Mouse (Mus musculus): ENCODE results near the gene Ankrd53.
A peak's percentile ranks its signal among the peaks of the same experiment; 100 is the strongest.

The Ankrd53 gene

GRCm38 (mm10) chr6:83762344-83762743 lies at the start of gene Ankrd53:
Ankrd53 (plus strand) TSS chr6:83762644.
- DNase-seq (ENCODE audit: low read depth, low spot score), result no peak

DNA sequence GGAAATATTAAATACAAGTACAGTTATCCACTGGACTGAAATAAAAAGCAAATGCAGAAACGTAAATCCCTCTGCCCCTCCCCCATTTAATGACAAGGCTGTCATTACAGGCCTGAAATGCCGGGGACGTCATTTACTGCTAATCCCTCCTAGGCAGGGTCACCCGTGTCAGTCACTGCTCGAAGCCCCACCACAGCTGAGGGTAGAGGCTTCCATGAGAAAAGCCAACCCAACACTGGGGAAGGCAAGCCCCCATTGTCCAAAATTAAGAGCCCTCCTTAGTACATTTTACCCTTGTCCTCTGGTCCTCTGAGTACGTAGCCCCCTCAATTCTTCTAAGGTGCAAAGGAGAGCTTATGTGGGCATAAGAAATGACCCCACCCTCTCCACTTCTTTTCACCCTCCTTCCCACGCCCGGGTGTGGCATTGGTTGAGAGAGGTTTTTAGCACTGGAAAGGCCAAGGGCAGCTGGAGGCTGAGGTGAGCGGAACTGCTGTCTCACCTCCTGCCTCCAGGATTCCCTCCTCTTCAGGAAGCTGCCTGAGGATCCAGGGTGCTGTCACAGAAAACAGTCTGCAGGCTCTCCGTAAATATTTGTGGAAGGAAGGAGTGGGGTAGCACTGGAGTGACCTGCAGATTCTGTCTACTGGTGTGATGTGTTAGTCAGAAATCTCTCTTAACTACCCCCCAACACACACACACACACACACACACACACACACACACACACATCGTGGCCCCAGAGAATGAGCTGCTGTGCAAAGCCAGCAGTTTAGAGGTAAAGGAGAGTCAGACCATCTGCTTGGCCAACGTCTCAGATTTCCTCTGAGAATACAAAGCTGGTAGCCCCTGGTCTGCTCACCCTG lies 48.9 kb upstream of the Ankrd53 start:
- DNase-seq (ENCODE audit: low read depth, low spot score), result no peak

GRCm38 (mm10) chr6:83714221-83715123 lies 48.0 kb upstream of the Ankrd53 start:
- no peak for DNase-seq (ENCODE audit: low read depth, low spot score)

DNA sequence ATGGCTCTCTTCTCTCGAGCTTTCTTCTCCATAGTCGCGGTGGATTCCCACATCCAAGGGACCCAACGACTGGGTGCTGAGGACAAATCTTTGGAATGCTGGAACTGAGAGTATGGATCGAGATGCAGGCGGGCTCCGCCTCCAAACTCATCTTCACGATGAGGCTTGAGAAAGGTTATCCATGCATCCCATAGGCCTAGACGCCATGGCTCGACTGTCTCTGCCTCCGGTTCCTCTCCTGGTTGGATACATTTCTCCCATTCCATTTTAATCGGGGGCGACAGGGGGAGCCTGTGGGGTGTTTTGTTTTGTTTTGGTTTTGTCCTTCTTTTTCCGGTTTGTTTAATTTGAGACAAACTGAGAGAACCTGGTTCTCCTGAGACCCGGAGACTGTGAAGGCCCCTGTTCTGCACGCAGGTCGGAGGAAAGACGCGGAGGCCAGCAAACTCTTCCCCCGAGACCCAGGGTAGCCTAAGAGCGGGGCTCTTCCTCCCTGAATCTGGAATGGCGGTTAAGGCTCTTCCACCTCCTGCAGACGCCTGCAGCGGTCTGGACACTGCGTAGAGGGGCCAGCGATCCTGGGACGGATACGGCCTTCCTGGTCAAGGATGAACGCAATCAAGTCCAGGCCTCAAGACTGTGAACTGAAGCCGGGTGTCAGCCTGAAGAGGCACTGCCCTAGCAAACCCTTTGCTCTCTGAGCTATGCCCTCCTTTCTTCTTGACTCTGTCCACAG lies 46.8 kb upstream of the Ankrd53 start:
- no peak for DNase-seq (ENCODE audit: low read depth, low spot score)

- DNase-seq (ENCODE audit: low read depth, low spot score), result no peak
Measured at GRCm38 (mm10) chr6:83717026-83717425, 45.4 kb upstream of the Ankrd53 start.

DNA sequence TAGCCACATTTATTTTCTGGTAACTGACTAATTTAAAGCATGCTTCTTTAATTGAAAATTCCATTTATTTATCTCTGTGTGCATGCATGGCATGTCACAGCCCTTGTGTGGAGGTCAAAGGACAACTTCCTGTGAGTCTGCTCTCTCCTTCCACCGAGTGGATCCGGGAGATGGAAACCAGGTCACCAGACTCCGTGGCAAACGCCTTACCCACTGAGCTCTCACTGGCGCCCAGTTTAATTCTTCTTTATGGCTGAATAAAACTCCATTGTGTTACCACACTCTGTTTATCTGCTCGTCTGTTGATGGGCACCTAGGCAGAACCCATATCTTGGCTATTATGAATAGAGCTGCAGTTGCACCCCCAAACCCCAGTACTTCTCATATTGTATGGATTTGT lies 39.9 kb upstream of the Ankrd53 start:
- DNase-seq (ENCODE audit: low read depth, low spot score), result no peak

DNA sequence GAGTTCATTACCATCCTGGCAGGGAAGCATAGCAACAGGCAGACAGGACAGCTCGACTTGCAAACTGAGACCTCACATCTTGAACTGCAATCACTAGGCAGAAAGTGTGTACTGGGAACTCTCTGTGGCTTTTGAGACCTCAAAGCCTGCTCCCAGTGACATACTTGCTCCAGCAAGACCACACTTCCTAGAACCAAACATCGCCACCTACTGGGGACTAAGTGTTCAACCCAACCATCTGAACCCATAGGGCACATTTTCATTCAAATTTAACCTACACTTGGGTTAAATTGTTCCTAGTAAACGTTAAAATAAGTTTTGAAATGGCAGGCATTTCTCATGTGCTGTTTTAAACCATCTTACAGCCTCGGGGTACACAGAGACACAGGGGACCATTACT lies 35.3 kb upstream of the Ankrd53 start:
- no peak for DNase-seq (ENCODE audit: low read depth, low spot score)

DNA sequence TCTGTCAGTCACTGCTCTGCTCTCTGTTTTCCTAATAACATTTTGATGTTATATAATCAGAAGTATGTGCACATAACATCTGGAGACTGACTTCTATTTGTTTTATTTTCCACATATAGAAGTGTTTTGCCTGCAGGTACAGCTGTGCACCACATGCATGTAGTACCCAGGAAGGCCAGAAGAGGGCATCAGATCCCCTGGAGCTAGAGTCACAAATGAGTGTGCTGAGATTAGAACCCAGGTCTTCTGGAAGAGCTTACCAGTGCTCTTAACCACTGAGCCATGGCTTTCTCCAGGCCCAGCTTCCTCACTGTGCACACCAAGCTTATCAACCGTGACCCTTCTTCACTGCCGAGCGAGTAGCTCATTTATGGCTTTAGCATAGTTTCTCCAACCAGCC lies 34.0 kb upstream of the Ankrd53 start:
- DNase-seq (ENCODE audit: low read depth, low spot score), result no peak

- no peak for DNase-seq (ENCODE audit: low read depth, low spot score)
Measured at GRCm38 (mm10) chr6:83729350-83729970, 33.0 kb upstream of the Ankrd53 start.

DNA sequence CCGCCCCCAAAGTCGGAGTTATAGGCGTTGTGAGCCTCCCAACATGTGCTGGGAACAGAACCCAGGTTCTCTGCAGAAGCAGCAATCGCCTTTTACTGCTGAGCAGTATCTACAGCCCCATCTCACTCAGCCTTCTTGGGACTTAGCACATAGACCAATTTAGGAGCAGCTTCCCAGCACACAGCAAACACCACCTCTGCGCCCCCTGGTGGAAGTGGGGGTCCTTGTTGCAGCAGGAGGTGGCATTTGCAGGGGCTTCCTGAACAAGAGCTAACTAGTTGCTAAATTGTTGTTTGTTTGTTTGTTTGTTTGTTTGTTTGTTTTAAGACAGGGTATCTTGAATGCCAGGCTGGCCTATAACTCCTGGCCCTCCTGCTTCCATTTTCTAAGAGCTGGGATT lies 31.3 kb upstream of the Ankrd53 start:
- DNase-seq (ENCODE audit: low read depth, low spot score), result peak; percentile 77

DNA sequence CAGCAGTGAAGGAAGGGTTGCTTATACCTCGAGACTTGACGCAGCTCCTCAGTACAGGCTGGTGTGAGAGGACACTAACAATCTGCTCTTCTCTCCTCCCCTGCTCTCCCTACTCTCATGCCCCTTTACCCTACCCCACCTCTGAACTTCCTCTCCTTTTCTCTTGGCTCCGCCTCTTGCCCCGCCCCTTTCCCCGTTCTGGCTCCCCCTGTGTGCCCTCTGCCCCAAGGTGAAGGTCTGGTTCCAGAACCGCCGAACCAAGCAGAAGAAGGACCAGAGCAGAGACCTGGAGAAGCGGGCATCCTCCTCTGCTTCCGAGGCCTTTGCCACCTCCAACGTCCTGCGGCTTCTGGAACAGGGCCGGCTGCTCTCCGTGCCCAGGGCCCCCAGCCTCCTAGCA lies 25.1 kb upstream of the Ankrd53 start:
- no peak for DNase-seq (ENCODE audit: low read depth, low spot score)

GRCm38 (mm10) chr6:83738596-83738995 lies 23.8 kb upstream of the Ankrd53 start:
- DNase-seq (ENCODE audit: low read depth, low spot score), result no peak

DNA sequence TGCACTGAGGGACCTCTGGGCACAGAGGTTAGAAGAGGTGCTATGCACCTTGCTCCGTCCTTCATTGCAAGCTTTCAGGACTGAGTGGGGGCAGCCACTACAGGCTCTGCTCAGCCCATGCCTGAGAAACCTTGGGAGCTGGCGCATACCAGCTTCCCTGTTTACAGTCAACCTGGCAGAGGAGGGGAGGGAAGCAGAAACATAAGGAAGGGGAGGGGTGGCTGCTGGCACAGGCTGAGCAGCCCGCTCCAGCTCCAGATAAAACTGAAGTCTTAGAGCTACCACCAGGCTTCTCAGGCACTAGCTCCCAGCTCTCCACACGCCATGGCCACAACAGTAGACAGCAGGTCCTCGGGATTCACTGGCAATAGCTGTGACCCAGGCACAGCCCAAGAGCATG lies 19.7 kb upstream of the Ankrd53 start, which contains the start of gene Atp6v1b1:
Gene Atp6v1b1 (plus strand): TSS at position 230 of the 400 bp plus-strand sequence.
- DNase-seq (ENCODE audit: low read depth, low spot score), result no peak

GRCm38 (mm10) chr6:83743212-83743611 lies 19.2 kb upstream of the Ankrd53 start:
- DNase-seq (ENCODE audit: low read depth, low spot score), result no peak

DNA sequence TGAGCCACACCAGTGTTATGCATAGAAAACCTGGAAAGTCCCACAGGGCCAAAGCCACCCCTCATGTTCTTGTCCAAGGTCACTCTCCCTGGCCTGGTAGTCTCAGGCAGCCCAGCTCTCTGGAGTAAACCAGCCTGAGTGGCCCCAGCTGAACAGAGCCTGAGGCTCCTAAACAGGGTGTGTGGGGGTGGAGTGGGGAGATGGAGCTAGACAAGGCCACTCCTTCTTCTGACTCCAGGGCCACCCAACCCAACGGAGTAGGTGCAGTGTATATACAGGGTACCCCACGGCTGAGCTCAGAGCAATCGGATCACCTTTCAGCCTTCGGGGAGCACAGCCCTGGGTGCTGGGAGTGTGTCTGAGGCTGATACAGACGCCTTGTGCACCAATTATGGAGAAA lies 18.3 kb upstream of the Ankrd53 start:
- DNase-seq (ENCODE audit: low read depth, low spot score), result no peak

DNA sequence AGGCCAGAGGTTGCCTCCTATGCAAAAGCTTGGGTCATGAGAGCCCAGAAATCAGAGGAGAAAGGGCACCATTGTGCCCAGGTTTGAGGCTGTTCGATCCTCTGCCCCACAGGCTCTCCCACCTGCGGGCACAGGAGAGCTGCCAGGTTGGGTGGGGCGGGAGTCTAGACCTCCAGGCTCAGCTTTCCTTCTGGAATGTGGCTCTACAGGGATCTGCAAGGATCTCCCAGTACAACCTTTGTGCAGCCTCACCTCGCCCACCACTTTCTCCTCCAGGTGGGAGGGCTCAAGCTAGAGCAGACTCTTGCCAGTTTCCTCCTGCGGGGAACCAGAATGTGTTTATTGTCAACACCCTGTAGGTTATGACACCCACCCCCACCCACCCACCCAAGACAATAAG lies 17.9 kb upstream of the Ankrd53 start:
- no peak for DNase-seq (ENCODE audit: low read depth, low spot score)

GRCm38 (mm10) chr6:83745466-83745865 lies 17.0 kb upstream of the Ankrd53 start:
- no peak for DNase-seq (ENCODE audit: low read depth, low spot score)

GRCm38 (mm10) chr6:83749286-83749685 lies 13.2 kb upstream of the Ankrd53 start:
- no peak for DNase-seq (ENCODE audit: low read depth, low spot score)

GRCm38 (mm10) chr6:83750171-83750684 lies 12.2 kb upstream of the Ankrd53 start:
- DNase-seq (ENCODE audit: low read depth, low spot score), result peak; percentile 70

DNA sequence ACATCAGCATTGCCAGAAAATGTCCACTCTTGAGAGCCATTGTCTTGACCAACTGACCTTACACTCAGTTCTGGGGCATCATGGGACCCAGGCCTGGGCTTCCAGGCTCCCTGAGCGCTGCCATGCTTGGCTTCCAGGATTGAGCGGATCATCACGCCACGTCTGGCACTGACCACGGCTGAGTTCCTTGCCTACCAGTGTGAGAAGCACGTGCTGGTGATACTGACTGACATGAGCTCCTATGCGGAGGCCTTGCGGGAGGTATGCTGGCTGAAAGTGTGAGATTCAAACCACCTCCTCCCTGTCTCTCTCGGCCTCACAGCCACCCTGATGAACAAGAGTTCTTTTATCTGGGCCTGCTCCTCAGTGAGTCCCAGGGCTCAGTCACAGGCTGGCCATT lies 6.4 kb upstream of the Ankrd53 start:
- no peak for DNase-seq (ENCODE audit: low read depth, low spot score)

GRCm38 (mm10) chr6:83762880-83763431 lies 512 bp downstream of the Ankrd53 start:
- DNase-seq (ENCODE audit: low read depth, low spot score), result peak; percentile 7
